Mouse (Mus musculus): Measurements from ENCODE around the gene Uba2. TPM values are rescaled to one million over a fixed set of nuclear protein-coding genes. Genes with fewer than 3 reads are reported as not detected.

Uba2 gene
- polyA plus RNA-seq, 1 experiment from 2014 or later, result 164 TPM

DNA sequence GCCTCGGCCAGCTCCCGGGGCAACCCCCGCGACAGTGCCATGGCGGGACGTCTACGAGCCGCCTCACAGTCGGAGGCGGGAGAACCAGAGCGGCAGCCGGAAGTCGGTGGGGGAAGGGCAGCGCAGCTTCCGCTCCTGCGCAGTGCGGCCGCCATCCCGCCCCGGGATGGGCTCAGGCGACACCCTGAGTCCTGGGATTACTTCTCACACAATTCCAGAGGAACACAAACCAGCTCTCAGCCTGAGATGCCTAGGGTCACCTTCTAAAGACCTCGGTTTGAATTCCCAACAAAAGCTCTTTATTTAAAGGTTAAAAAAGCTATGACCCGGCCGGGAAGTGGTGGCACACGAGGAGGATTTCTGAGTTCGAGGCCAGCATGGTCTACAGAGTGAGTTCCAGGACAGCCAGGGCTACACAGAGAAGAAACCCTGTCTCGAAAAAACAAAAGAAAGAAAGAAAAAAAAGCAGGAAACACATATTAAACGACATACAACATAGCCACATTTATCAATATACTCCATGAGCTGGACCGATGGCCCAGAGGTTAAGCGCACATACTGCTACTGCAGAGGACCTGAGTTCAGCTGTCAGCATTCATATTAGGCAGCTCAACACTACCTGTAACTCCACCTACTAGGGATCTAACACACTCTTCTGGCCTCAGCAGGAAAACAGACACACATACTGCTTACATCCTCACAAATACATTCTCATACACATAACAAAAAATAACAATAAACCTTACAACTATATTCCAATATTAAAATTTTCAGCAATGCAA, 738 bp downstream of the Uba2 start:
- peaks cover 11% of the 10 kb centered on the region for H3K4me1 ChIP-seq (replicated peaks; ENCODE audit: control insufficient read depth, insufficient read depth, low read length)
- peak overlapping the region; percentile 78 for H3K4me2 ChIP-seq (replicated peaks)
- peak; percentile 96 for ATAC-seq (ENCODE audit: low FRiP score)

DNA sequence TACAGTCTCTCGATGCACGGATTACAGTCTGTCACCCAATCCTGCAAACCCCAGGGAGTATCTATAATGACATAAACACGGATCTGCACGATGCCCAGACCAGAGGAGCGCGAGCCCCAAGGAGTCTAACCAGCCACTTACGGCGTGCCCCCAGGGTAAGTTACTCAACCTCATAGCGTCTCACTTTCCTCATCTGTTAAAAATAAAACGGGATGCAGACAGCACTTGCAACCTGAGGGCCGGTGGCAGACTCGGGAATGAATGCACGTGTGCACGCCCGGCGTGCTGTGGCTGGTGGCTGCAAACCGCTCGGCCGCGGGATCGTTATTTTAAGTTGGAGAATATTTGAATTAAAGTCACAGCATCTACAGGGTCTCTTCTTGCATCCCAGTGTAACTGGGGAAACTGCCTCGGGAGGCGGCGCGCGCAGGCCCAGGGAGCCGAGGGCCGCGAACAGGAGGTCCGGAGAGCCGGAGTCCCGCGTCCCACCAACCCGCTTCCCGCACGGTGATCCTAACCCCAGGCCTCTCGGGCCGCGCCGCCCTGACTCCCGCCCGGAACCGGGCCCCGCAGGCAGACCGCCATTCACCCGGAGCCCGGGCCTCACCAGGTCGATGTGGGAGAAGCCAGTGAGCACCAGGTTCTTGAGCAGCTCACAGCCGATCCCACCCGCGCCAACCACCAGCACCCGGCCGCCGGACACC, 1.5 kb downstream of the Uba2 start:
- under 1% methylated on average over 54 of the region's 54 CpGs for WGBS
- peak; percentile 79 for ATAC-seq (ENCODE audit: low FRiP score)

More for the DNA sequence above, 738 bp downstream of the Uba2 start:
- Histone ChIP-seq H3K9me3 (ENCODE audit: control insufficient read depth, low read length) (no peaks in the 10 kb centered on the region), H3K9ac (peak overlapping the region; percentile 91), H3K27me3 (ENCODE audit: control insufficient read depth, insufficient read depth, low read length) (no peaks in the 10 kb centered on the region), H3K27ac (peak overlapping the region; percentile 84), H3K36me3 (replicated peaks; ENCODE audit: control insufficient read depth, insufficient read depth) (peaks cover 16% of the 10 kb centered on the region), H3K4me3 (replicated peaks; ENCODE audit: low read length) (peak overlapping the region; percentile 89)
- 10% methylated on average over 30 of the region's 30 CpGs for WGBS
- peak; percentile 94 for DNase-seq (ENCODE audit: low spot score)

DNA sequence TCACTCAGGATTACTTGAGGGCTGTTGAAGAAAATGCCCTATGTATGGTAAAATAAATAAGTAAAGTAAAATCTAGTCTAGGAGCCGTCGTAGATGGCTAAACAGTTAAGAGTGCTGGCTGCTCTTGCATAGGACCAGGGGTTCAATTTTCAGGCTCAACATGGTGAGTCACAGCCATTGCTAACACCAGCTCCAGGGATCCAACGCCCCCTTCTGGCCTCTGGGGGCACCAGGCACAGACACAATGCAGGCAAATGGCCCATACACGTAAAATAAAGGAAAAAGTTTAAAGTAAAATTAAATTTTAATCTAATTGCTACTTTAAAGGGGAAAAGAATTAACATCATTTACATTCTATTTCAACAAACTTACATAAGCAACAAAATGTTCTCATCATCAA, 2.5 kb downstream of the Uba2 start:
- Histone ChIP-seq H3K27ac (no peak overlapping the region), H3K9me3 (ENCODE audit: control insufficient read depth, low read length) (no peaks in the 10 kb centered on the region), H3K4me1 (replicated peaks; ENCODE audit: control insufficient read depth, insufficient read depth, low read length) (peaks cover 11% of the 10 kb centered on the region), H3K27me3 (ENCODE audit: control insufficient read depth, insufficient read depth, low read length) (no peaks in the 10 kb centered on the region), H3K4me3 (replicated peaks; ENCODE audit: low read length) (peak overlapping the region; percentile 1; the same call in 1 of the 2 replicates), H3K36me3 (replicated peaks; ENCODE audit: control insufficient read depth, insufficient read depth) (peaks cover 34% of the 10 kb centered on the region), H3K9ac (no peak overlapping the region), H3K4me2 (replicated peaks) (peak overlapping the region; percentile 8; the same call in 1 of the 2 replicates)
- WGBS, result 53% methylated on average over 4 of the region's 4 CpGs
- ATAC-seq (ENCODE audit: low FRiP score), result no peak
- DNase-seq (ENCODE audit: low spot score), result no peak

More for the DNA sequence above, 1.5 kb downstream of the Uba2 start:
- Histone ChIP-seq H3K4me3 (replicated peaks; ENCODE audit: low read length) (peak overlapping the region; percentile 89), H3K9me3 (ENCODE audit: control insufficient read depth, low read length) (no peaks in the 10 kb centered on the region), H3K36me3 (replicated peaks; ENCODE audit: control insufficient read depth, insufficient read depth) (peaks cover 24% of the 10 kb centered on the region), H3K4me1 (replicated peaks; ENCODE audit: control insufficient read depth, insufficient read depth, low read length) (peaks cover 11% of the 10 kb centered on the region), H3K27ac (peak overlapping the region; percentile 84), H3K9ac (peak overlapping the region; percentile 91), H3K4me2 (replicated peaks) (peak overlapping the region; percentile 78), H3K27me3 (ENCODE audit: control insufficient read depth, insufficient read depth, low read length) (no peaks in the 10 kb centered on the region)
- no peak for DNase-seq (ENCODE audit: low spot score)

DNA sequence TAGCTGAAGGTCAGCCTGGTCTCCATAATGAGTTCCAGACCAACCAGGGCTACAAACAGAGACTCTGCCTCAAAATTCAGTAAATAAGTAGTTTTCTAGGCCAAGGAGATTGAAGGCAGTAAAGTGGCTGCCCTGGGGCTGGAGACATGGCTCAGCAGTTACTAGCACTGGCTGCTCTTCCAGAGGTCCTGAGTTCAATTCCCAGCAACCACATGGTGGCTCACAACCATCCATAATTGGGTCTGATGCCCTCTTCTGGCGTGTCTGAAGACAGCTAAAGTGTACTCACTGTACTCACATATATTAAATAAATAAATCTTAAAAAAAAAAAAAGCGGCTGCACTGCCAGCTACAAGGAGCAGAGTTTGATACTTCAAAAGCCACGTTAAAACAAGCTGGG, 3.4 kb downstream of the Uba2 start:
- no peak overlapping the region for H3K4me2 ChIP-seq (replicated peaks)
- no peaks in the 10 kb centered on the region for H3K9me3 ChIP-seq (ENCODE audit: control insufficient read depth, low read length)
- H3K4me1 ChIP-seq (replicated peaks; ENCODE audit: control insufficient read depth, insufficient read depth, low read length), result peaks cover 11% of the 10 kb centered on the region
- H3K9ac ChIP-seq, result no peak overlapping the region
- no peak for ATAC-seq (ENCODE audit: low FRiP score)
- H3K4me3 ChIP-seq (replicated peaks; ENCODE audit: low read length), result no peak overlapping the region
- H3K27ac ChIP-seq, result no peak overlapping the region
- peaks cover 43% of the 10 kb centered on the region for H3K36me3 ChIP-seq (replicated peaks; ENCODE audit: control insufficient read depth, insufficient read depth)
- WGBS, result 87% methylated on average over 3 of the region's 3 CpGs
- DNase-seq (ENCODE audit: low spot score), result no peak
- no peaks in the 10 kb centered on the region for H3K27me3 ChIP-seq (ENCODE audit: control insufficient read depth, insufficient read depth, low read length)

DNA sequence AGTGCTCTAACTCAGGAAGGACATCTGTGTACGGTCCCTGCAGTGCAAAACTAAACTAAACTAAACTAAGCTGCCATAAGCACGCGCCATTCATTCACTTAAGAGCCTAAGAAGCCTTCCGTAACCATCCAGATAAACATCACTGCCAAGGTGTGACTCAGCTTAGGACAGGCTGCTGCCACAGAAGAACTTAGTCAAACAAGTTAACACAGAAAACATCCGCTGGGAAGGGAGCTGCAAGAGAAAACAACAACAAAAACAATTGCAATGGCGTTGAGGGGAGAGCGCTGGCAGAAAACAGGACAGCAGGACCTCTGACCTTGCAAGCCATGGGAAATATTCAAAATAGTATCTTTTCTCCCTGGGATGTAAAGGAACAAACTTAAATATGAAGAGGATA, 4.7 kb downstream of the Uba2 start:
- Histone ChIP-seq H3K4me2 (replicated peaks) (no peak overlapping the region), H3K4me1 (replicated peaks; ENCODE audit: control insufficient read depth, insufficient read depth, low read length) (peaks cover 11% of the 10 kb centered on the region), H3K9ac (no peak overlapping the region), H3K27ac (no peak overlapping the region), H3K9me3 (ENCODE audit: control insufficient read depth, low read length) (no peaks in the 10 kb centered on the region), H3K27me3 (ENCODE audit: control insufficient read depth, insufficient read depth, low read length) (no peaks in the 10 kb centered on the region), H3K4me3 (replicated peaks; ENCODE audit: low read length) (no peak overlapping the region), H3K36me3 (replicated peaks; ENCODE audit: control insufficient read depth, insufficient read depth) (peaks cover 55% of the 10 kb centered on the region)
- DNase-seq (ENCODE audit: low spot score) (no peak), ATAC-seq (ENCODE audit: low FRiP score) (no peak)
- 92% methylated on average over 7 of the region's 7 CpGs for WGBS

DNA sequence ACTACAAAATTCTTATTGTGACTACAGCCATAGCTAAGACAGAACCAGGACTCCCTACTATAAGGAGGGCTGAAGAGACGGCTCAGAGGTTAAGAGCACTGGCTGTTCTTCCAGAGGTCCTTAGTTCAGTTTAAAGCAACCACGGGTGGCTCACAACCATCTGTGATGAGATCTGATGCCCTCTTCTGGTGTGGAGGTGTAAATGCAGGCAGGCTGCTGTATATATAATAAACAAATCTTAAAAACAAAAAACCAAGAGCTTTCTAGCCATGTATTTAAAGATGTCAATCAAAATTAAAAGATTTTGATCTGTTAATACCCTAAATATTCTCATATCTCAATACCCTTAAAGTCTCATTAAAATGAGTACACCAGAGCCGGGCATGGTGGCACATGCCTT, 10.2 kb downstream of the Uba2 start:
- DNase-seq (ENCODE audit: low spot score) (no peak), ATAC-seq (ENCODE audit: low FRiP score) (no peak)
- Histone ChIP-seq H3K4me2 (replicated peaks) (no peak overlapping the region), H3K27me3 (ENCODE audit: control insufficient read depth, insufficient read depth, low read length) (no peaks in the 10 kb centered on the region), H3K27ac (no peak overlapping the region), H3K36me3 (replicated peaks; ENCODE audit: control insufficient read depth, insufficient read depth) (peaks cover 97% of the 10 kb centered on the region), H3K9ac (no peak overlapping the region), H3K9me3 (ENCODE audit: control insufficient read depth, low read length) (no peaks in the 10 kb centered on the region), H3K4me1 (replicated peaks; ENCODE audit: control insufficient read depth, insufficient read depth, low read length) (no peaks in the 10 kb centered on the region), H3K4me3 (replicated peaks; ENCODE audit: low read length) (no peak overlapping the region)
- WGBS, result 90% methylated on average over 3 of the region's 3 CpGs

DNA sequence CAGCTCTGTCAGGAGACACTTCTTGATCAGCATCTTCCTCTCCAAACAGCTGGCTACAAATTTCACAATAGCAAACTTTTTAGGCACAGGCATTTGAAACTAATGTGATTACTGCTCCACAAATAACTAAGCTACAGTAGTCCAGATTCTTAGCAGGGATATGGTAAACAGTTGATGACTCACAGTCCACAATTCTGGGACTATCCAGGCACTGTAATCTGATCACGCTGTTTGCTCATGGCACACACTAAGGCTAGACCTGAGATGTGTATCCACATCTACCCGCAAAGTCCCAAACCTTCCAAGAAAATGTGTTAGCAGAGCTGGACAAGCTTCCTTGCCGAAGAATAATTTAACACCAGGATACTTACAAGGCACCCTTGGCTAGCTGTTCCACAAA, 11.4 kb downstream of the Uba2 start:
- peaks cover 99% of the 10 kb centered on the region for H3K36me3 ChIP-seq (replicated peaks; ENCODE audit: control insufficient read depth, insufficient read depth)
- no peak overlapping the region for H3K4me3 ChIP-seq (replicated peaks; ENCODE audit: low read length)
- H3K9me3 ChIP-seq (ENCODE audit: control insufficient read depth, low read length), result no peaks in the 10 kb centered on the region
- no peak overlapping the region for H3K27ac ChIP-seq
- H3K9ac ChIP-seq, result no peak overlapping the region
- DNase-seq (ENCODE audit: low spot score) (no peak), ATAC-seq (ENCODE audit: low FRiP score) (no peak)
- no peak overlapping the region for H3K4me2 ChIP-seq (replicated peaks)
- 98% methylated on average over 3 of the region's 3 CpGs for WGBS
- no peaks in the 10 kb centered on the region for H3K27me3 ChIP-seq (ENCODE audit: control insufficient read depth, insufficient read depth, low read length)
- no peaks in the 10 kb centered on the region for H3K4me1 ChIP-seq (replicated peaks; ENCODE audit: control insufficient read depth, insufficient read depth, low read length)

DNA sequence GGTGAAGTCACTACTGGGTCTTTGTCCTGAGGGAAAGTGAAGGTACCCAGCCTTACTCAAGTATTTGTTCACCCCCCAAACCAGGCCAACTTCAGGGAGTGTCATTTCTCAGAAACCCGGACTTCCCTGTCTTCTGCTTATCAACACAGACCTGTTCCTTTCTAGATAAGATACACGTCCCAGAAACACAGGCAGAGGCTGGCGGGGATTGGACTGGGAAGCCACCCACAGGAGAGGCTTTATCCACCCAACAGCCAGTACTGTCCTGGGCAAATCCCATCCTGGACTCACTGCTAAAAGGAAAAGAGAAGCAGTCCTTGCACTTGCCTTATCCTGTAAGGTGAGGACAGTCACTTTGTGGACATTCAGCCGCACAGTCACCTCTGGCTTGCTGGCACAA, 22.2 kb downstream of the Uba2 start:
- DNase-seq (ENCODE audit: low spot score) (no peak), ATAC-seq (ENCODE audit: low FRiP score) (no peak)
- Histone ChIP-seq H3K9me3 (ENCODE audit: control insufficient read depth, low read length) (peaks cover 9% of the 10 kb centered on the region), H3K9ac (no peak overlapping the region), H3K4me1 (replicated peaks; ENCODE audit: control insufficient read depth, insufficient read depth, low read length) (no peaks in the 10 kb centered on the region), H3K4me2 (replicated peaks) (no peak overlapping the region), H3K4me3 (replicated peaks; ENCODE audit: low read length) (no peak overlapping the region), H3K27ac (no peak overlapping the region), H3K36me3 (replicated peaks; ENCODE audit: control insufficient read depth, insufficient read depth) (peaks cover 100% of the 10 kb centered on the region), H3K27me3 (ENCODE audit: control insufficient read depth, insufficient read depth, low read length) (no peaks in the 10 kb centered on the region)
- WGBS, result 93% methylated on average over 4 of the region's 4 CpGs

DNA sequence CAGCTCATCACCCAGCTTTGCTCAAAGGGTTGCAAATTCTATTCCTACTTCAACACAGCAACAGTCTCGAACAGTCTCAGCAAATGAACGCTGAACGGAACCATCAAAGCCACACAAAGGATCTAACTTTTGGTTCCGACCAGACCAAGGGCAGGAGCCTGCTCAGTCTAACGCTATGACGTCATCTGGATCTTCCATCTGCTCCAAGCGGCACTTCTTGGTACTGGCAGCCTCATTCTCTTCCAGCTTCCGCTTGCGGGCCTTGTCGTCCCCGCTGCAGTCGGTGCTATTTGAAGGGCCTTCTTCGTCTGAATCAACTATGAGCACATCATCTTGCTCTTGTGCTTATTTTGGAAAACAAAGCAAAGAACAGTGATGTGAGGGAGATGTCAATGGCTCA, 28.3 kb downstream of the Uba2 start:
- Histone ChIP-seq H3K4me3 (replicated peaks; ENCODE audit: low read length) (no peak overlapping the region), H3K27me3 (ENCODE audit: control insufficient read depth, insufficient read depth, low read length) (no peaks in the 10 kb centered on the region), H3K27ac (no peak overlapping the region), H3K4me1 (replicated peaks; ENCODE audit: control insufficient read depth, insufficient read depth, low read length) (no peaks in the 10 kb centered on the region), H3K4me2 (replicated peaks) (no peak overlapping the region), H3K9me3 (ENCODE audit: control insufficient read depth, low read length) (no peaks in the 10 kb centered on the region), H3K9ac (no peak overlapping the region), H3K36me3 (replicated peaks; ENCODE audit: control insufficient read depth, insufficient read depth) (peaks cover 63% of the 10 kb centered on the region)
- ATAC-seq (ENCODE audit: low FRiP score) (no peak), DNase-seq (ENCODE audit: low spot score) (no peak)
- WGBS, result 96% methylated on average over 13 of the region's 13 CpGs
